Mouse (Mus musculus): ENCODE measurements around the gene Gal3st1.

Gal3st1 gene

DNA sequence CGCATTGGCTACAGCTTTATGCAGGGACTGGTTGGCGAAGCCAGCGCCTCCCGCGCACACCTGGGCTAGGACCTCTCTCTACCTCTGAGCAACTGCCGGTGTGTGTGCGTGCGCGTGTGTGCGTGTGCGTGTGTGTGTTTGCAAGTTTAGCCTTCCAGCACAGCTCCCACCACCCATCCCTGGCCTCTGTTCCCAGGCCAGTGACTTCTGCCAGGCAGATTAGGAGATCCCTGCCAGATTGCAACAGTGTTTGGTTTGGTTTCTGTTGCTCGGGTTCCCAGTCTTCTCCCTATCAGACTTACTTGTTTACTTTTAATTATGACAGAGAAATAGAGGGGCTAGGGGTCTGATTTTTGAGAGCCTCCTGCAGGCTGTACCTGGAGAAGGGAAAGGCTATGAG, 48.5 kb downstream of the Gal3st1 start:
- in situ Hi-C loops (cut with MboI, MseI) = no loop called here

DNA sequence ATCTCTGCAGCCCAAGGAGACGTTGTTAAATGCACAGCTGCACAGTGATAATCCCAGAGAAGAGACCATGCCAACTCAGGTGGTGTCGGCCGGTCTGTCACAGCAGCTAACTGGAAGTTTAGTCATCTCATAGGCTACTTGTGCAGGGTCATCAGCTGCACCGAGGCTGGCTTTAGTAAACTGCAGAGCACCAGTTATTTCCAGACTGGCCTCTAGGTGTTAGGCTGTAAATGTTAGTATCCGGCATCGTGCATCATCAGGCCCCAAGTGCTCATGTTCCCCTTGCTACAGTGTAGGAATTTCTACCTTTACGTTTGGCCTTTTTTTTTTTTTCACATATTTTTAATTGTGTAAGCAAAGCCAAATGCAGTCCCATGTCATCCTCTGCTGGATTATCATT, 50.0 kb downstream of the Gal3st1 start:
- in situ Hi-C loops (cut with MboI, MseI) = no loop called here

DNA sequence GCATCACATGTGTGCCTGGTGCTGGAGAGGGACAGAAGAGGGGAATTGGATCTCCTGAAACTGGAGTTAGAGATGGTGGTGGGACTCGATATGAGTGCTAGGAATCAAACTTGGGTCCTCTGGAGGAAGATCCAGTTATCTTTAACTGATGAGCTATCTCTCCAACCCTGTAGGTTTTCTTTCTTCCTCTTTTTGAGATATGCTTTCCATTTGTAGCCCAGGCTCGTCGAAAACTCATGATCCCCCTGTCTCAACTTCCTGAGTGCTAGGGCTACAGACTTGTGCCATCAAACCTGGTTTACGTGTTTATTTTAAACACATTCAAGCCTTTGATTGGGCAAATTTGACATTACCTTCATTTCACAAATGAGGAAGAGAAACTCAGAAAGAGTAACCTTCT, 50.7 kb downstream of the Gal3st1 start:
- in situ Hi-C loops (cut with MboI, MseI) = no loop called here

DNA sequence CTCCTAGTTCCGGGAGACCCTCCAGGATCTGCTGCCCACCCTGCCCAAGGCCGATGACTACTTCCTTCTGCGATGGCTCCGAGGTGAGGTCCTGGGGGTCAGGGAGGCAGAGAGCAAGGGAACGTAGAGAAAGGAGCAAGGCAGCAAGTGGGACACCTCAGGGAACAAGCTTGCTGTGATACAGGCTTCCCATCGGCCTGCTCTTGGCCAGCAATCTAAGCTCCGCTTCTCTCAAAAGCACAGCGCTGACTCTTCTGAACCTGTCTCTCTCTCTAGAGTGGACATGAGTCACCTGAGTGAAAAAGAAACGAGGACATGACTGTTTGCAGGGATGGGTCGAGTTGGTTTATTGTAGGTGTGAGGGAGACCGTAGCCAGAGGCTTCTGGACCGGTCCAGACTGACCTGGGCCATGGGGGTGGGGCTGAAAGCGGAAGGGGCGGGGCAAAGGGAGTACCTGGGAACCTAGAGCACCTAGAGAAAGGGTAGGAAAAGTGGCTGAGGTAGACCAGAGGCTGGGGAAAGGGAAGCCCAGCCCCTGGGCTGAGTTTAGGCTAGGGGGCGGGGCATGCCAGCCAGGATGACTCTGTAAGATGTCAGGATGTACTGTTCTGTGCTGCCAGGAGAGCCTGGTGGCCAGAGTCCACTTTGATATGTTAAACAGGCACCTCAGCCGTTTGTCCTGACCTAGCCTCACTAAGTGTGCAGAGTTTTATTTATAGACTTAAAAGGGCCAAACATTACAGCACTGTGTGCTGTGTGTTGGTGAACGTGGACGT, 51.9 kb downstream of the Gal3st1 start:
- in situ Hi-C loops (cut with MboI, MseI) = no loop called here

DNA sequence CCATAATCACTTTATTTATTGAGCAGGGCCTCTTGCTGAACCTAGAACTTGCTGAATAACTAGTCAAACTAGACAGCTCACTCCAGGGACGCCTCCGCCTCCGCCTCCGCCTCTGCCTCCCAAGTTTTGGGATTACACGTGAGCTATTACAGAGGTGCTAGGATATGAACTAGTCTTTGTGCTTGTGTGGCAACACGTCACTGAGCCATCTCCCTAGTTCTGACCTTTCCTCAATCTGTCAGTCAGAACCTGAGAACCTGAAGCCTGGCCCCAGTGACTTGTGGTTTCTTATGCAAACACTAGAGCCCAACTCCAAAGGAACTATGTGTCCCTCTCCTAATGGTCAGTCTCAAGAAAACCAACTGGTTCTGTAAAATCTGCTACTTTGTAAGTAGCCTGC, 52.5 kb downstream of the Gal3st1 start:
- in situ Hi-C loops (cut with MboI, MseI) = no loop called here

DNA sequence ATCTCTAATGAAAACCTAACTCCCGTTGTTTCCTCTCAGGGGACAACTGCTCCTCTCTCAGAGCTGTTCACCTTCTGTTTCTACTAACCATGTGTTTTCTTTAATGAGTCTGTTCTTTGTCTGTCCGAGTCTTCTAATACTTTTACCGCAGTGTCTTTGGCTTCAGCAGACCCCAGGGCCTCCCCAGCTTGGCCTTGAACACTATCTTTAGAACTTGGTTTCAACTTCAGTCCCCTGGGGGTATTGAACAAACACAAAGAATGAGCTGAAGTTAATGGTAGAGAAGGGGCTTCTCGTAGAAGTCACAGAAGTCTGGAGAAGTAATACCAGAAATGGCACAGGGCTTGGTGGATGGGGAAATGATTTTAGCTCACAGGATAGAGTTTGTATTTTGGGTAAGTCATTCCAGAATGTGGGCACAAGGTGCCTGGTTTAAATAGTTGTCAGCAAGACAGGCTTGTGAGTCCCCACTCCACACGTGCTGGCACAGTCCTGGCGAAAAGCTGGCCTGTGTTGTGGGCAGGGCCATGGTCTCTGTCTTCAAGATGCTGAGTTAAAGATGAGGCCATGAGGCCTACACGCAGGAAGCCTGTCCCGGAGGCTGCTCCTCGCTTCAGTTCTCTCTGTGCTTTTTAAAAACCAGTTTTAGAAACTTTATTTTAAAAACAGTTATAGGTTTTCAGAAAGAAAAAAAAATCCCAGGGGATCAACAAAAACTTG, 53.1 kb downstream of the Gal3st1 start:
- in situ Hi-C loops (cut with MboI, MseI) = no loop called here

DNA sequence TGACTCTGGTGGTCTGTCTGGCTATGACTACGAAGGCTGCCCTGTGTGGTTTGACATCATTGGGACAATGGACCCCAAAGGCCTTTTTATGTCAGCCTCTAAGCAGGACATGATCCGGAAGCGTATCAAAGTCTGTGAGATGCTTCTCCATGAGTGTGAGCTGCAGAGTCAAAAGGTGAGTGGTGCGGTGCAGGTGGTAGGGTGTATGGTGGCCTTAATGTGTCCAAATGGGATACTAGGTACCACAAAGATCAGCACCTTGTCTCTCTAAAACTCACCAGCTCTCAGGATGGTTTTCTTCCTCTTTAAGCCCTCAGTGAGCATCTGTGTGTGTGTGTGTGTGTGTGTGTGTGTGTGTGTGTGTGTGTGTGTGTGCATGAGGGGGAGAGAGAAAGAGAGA, 56.5 kb downstream of the Gal3st1 start:
- in situ Hi-C loops (cut with MboI, MseI) = no loop called here

DNA sequence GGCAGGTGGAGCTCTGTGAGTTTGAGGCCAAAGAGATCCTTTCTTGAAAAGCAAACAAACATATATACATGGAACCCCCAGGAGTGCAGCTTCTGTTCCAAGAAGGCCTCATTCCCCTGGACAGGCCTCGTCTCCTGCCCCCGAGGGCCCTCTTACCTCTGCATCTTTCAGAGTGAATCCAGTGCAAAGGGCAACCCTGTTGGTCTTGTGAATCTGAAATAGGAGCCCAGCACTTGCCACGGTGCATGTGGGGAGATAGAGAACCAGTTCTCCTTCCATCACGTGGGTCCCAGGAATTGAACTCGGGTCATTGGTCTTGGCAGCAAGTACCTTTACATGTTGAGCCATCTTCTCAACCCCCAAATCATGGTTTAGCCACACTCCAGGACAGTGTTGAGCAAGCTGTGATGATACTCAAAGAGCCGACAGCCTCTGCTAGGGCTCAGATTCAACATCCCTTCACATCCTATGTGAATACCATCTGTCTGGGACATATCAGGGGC, 57.7 kb downstream of the Gal3st1 start:
- in situ Hi-C loops (cut with MboI, MseI) = no loop called here

DNA sequence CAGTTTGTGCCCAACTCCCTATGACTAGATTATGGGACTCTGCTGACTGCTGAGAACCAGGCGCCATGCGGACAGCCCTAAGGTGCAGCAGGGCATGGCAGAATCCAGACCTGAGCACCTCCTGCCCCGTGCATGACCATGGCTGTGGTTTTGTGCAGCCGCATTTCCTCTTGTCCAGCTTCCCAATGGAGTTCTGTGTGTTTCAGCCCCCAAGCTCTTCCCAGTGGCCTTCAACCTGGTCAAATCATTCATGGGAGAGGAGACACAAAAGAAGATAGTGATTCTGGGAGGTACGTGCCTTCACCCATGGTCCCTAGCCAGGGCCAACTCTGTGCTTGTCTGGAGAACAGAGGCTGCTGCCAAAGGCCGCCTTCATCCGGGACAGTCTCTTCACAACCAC, 59.6 kb downstream of the Gal3st1 start:
- in situ Hi-C loops (cut with MboI, MseI) = no loop called here

DNA sequence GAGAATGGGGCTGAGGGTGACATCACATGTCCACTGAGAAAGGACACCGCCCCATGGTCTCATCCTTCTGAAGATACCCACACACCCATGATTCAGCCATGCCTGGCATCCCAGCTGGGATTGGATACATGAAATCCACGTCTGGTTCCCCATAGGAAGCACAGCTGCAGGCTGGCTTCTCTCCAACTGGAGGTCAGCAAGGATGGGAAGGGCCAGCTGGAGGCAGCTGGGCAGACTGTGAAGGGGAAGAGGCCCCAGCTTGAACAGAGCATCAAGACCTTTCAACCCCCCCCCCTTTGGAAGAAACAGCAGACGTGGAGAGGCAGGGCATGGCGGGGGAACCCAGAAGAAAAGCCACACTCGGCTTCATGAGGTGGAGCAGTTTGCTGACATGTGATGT, 63.1 kb downstream of the Gal3st1 start:
- in situ Hi-C loops (cut with MboI, MseI) = no loop called here

DNA sequence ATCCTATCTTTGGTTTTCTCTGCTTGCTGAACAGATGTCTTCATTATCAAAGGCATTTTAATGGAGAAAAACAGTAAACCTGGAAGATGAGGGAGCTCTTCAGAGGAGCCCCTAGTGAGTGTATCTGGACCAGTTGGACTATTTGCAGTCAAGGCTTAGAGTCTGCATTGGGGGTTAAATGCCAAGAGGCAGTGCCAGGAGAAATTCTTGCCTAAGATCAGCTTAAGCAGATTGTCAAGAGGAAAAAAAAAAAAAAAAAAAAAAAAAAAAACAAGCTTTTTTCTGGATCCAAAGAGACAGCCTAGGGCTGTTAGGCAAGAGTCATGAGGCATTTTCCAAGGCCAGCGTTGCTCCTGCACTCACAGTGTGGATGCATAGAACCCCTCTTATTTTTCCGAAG, 64.3 kb downstream of the Gal3st1 start:
- in situ Hi-C loops (cut with MboI, MseI) = no loop called here

DNA sequence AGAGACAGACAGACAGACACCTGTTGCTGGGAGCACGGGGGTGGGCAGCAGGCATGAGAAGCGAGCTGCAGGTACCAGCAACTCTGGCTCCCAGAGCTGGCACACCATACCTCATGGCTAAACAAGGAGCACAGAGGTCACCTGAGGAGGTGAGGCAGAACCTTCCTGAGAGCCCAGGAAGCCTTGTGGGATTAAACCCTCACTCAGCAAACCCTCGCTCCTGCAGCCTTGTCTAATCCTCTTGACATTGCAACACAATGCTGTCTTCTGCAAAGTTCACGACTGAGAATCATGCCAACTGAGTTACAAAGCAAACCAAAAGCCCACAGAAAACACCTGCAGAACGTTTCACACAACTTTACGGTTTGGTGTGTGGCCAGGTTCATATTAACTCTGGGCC, 65.0 kb downstream of the Gal3st1 start:
- in situ Hi-C loops (cut with MboI, MseI) = no loop called here

Data from regulatory T cell (primary cell).